Mouse (Mus musculus): ENCODE results near the gene Ankrd13c. TPM values are rescaled to one million over a fixed set of nuclear protein-coding genes. Genes with fewer than 3 reads are reported as not detected.

The Ankrd13c gene
- polyA plus RNA-seq, 1 experiment from 2014 or later, result 11.4 TPM

DNA sequence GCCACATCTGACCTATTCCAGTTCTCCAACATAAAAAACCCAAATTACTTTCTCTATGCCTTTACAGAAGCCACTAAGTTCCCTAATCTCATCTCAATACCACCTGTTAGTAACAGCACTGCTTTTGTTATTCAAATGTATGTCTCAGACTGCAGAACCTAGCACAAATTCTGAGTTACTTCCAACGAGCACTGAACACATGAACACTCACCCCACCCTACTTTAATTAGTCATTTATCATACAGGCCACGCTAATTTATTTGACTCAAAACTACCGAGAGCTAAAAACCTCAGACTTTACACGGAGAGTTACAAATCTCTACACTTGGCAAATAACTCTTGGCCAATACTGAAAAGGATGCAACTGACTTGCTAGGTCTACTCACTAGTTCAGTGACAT is 85.1 kb downstream of the Ankrd13c start:
- Histone ChIP-seq H3K36me3 (peaks cover 13% of the 10 kb centered on the region; the same call in 1 of the 2 replicates), H3K27me3 (no peaks in the 10 kb centered on the region), H3K4me3 (replicated peaks) (peak overlapping the region; percentile 93), H3K9ac (peak overlapping the region; percentile 98), H3K4me2 (peak overlapping the region; percentile 81), H3K27ac (peak overlapping the region; percentile 99), H3K4me1 (replicated peaks) (peaks cover 55% of the 10 kb centered on the region), H3K9me3 (replicated peaks) (no peaks in the 10 kb centered on the region)
- WGBS (ENCODE audit: insufficient replicate concordance), result 6% methylated on average over 4 of the region's 4 CpGs
- DNase-seq (peak; percentile 2), ATAC-seq (ENCODE audit: low read depth) (no peak)

DNA sequence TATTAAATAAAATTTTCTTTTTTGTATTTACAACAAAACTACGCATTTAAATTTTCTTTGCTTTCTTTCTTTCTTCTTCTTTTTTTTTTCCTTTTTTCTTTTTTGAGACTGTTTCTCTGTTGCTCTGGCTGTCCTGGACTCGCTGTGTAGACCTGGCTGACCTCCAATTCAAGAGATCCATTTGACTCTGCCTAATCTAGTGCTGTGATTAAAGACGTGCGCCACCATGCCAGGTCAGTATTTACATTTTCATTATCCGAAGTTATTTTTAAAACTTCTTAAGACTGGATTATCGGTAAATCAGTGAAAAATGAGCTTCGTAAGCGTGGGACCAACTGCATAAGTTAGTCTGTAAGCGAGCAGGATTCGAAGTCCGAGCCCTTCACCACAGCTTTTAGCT is 88.8 kb downstream of the Ankrd13c start:
- peak overlapping the region; percentile 89 for H3K27ac ChIP-seq
- H3K27me3 ChIP-seq, result no peaks in the 10 kb centered on the region
- no peaks in the 10 kb centered on the region for H3K36me3 ChIP-seq
- ATAC-seq (ENCODE audit: low read depth) (no peak), DNase-seq (no peak)
- peak overlapping the region; percentile 88 for H3K4me3 ChIP-seq (replicated peaks)
- no peaks in the 10 kb centered on the region for H3K9me3 ChIP-seq (replicated peaks)
- WGBS (ENCODE audit: insufficient replicate concordance), result under 1% methylated on average over 11 of the region's 11 CpGs
- H3K4me2 ChIP-seq, result peak overlapping the region; percentile 87
- H3K9ac ChIP-seq, result peak overlapping the region; percentile 91
- H3K4me1 ChIP-seq (replicated peaks), result peaks cover 44% of the 10 kb centered on the region

DNA sequence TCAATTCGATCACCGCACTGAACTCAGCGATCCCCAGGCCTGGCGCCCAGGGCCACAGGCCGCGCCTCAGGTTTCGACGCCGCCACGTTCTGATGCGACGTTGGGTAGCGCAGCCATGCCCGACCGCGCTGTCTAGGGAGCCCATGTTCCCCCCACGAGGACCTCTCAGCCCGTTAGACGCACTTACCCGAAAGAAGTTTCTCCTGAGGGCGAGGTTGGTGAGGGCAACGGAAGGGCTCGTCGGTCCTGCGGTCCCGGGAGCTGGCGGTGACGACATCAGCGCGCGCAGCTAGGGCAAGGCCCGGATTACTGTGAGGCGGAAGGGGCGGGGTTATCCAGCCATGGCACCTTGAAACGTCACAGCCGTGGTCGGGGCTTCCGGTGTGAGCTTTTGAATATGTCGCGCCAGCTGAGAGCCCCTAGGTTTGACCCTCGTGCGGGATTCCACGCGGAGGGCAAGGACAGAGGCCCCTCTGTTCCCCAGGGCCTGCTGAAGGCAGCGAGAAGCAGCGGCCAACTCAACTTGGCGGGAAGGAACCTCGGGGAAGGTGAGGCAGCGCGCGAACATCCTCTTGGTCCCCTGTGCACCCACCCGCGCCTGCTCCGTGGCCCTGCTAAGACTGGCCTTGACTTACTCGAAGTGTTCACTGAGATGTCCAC is 89.4 kb downstream of the Ankrd13c start, which contains the start of the genes Srsf11 and Lrrc40:
TSS of gene Srsf11 (minus strand) at position 311 of the 660 bp plus-strand sequence.
TSS of gene Lrrc40 (plus strand) at position 334 of the 660 bp plus-strand sequence.
- peak; percentile 92 for ATAC-seq (ENCODE audit: low read depth)
- DNase-seq, result peak; percentile 93
- Histone ChIP-seq H3K27ac (peak within 1 kb of the TSS; percentile 89), H3K4me2 (peak within 1 kb of the TSS; percentile 87), H3K4me3 (replicated peaks) (peak within 1 kb of the TSS; percentile 88), H3K27me3 (no peaks in the 10 kb centered on the region), H3K9me3 (replicated peaks) (no peaks in the 10 kb centered on the region), H3K9ac (peak within 1 kb of the TSS; percentile 91), H3K4me1 (replicated peaks) (peaks cover 44% of the 10 kb centered on the region), H3K36me3 (no peaks in the 10 kb centered on the region)
- WGBS (ENCODE audit: insufficient replicate concordance), result under 1% methylated on average over 55 of the region's 55 CpGs

DNA sequence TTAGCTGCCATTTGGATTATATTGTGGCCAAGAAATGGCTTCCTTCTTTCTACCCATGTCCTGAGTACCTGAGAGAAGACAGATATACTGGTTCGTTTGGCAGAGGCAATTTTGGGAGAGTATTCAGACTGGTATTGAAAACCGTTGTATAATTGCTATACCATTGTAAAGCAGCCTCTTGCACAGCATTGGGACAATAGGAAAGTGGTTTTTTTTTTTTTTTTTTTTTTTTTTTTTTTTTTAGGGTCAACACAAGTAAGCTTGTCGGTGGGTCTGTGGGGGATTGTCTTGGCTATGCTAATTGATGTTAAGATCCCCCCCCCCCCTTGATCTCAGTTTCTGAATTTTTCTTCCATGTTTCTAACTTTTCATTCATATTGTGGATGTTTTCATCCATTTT is 91.1 kb downstream of the Ankrd13c start:
- Histone ChIP-seq H3K27me3 (no peaks in the 10 kb centered on the region), H3K4me1 (replicated peaks) (peaks cover 33% of the 10 kb centered on the region), H3K36me3 (no peaks in the 10 kb centered on the region), H3K4me2 (peak overlapping the region; percentile 56), H3K27ac (no peak overlapping the region), H3K9ac (no peak overlapping the region), H3K9me3 (replicated peaks) (no peaks in the 10 kb centered on the region), H3K4me3 (replicated peaks) (peak overlapping the region; percentile 88)
- no peak for DNase-seq
- WGBS (ENCODE audit: insufficient replicate concordance), result 74% methylated on average over 3 of the region's 3 CpGs
- no peak for ATAC-seq (ENCODE audit: low read depth)

DNA sequence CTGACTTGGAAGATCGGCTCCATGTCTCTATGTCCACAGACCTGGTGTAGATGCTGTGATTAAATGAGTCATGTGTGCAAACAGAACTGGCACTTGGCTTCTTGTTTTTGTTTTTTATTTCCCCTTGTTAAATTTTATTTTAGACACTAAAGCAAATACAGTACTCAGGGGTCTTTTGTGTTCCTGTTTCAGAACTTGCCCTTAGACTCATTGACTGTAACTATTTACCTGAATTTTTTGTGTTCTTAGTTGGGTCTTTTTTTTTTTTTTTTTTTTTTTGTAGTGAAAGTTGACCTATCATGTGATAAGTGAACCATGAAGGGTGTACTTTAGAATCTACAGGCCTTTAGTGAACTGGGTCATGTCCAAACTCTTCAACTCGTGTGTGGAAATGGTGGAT is 93.7 kb downstream of the Ankrd13c start:
- DNase-seq (no peak), ATAC-seq (ENCODE audit: low read depth) (no peak)
- H3K4me2 ChIP-seq, result no peak overlapping the region
- peaks cover 3% of the 10 kb centered on the region; the same call in 1 of the 2 replicates for H3K36me3 ChIP-seq
- H3K4me3 ChIP-seq (replicated peaks), result no peak overlapping the region
- no peaks in the 10 kb centered on the region for H3K9me3 ChIP-seq (replicated peaks)
- H3K4me1 ChIP-seq (replicated peaks), result peaks cover 17% of the 10 kb centered on the region
- no peak overlapping the region for H3K9ac ChIP-seq
- no peak overlapping the region for H3K27ac ChIP-seq
- WGBS (ENCODE audit: insufficient replicate concordance), result 78% methylated on average over 2 of the region's 2 CpGs
- no peaks in the 10 kb centered on the region for H3K27me3 ChIP-seq

DNA sequence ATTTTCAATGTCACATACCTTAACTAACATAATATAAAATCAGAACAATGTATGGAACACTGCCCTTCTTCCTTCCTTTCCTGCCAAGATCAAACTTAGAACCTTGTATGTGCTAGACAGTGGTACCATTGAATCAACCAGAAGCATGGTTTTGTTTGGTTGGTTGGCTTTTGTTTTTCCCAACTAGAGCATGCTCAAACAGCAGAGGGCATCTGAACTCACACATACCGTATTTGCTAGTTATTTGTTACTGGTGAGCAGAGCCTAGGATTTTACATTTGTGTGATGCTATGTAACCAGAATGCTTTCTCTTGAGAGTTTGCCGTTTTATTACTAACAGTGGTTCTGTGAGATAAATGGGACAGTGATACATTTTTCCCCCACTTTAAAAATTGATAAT is 102.5 kb downstream of the Ankrd13c start:
- Histone ChIP-seq H3K36me3 (peaks cover 32% of the 10 kb centered on the region), H3K9me3 (replicated peaks) (no peaks in the 10 kb centered on the region), H3K4me1 (replicated peaks) (no peaks in the 10 kb centered on the region), H3K9ac (no peak overlapping the region), H3K27me3 (no peaks in the 10 kb centered on the region), H3K4me2 (no peak overlapping the region), H3K27ac (no peak overlapping the region), H3K4me3 (replicated peaks) (no peak overlapping the region)
- 81% methylated on average over 2 of the region's 2 CpGs for WGBS (ENCODE audit: insufficient replicate concordance)
- DNase-seq (no peak), ATAC-seq (ENCODE audit: low read depth) (no peak)

Other genes with a start within 250 kb of the Ankrd13c start
- 27.0 and 34.0 TPM in 2 replicates for gene Cth, start 22.2 kb upstream of the Ankrd13c start, polyA plus RNA-seq (2015; fragmentation: Nextera tagmentation; extraction: Ambion mirVana)
- gene Srsf11, start 89.4 kb downstream of the Ankrd13c start, polyA plus RNA-seq (2015; fragmentation: Nextera tagmentation; extraction: Ambion mirVana), result 135 and 148 TPM in 2 replicates
- gene Lrrc40, start 89.4 kb downstream of the Ankrd13c start, polyA plus RNA-seq (2015; fragmentation: Nextera tagmentation; extraction: Ambion mirVana), result 30.6 and 43.3 TPM in 2 replicates

Measured in liver, embryonic 13.5 days (tissue).